Mouse (Mus musculus) lung, postnatal 0 days (tissue): ENCODE data around the gene Slc25a22. TPM values are rescaled to one million over a fixed set of nuclear protein-coding genes. Genes with fewer than 3 reads are reported as not detected.
A peak's percentile ranks its signal among the peaks of the same experiment; 100 is the strongest.

ENCODE experiments used
- ATAC-seq: fragments of 200-750 bp; cut with Nextera tagmentation; 2 replicates; pipeline ENCODE4 v1.8.0; 2017; ENCODE audit warnings: moderate library complexity
- DNase-seq: peaks from one replicate; pipeline ENCODE4 v3.0.0-alpha.2; 2016; ENCODE audit warnings: low spot score
- H3K27ac ChIP-seq: fragments of 300-500 bp; sonication (generic); 2 replicates; pipeline ENCODE4 v1.5.1; 2014; ENCODE audit warnings: antibody characterized with exemption, mild to moderate bottlenecking, low read length, mixed read lengths
- H3K27me3 ChIP-seq: fragments of 300-500 bp; sonication (generic); replicated peaks from 2 replicates; pipeline ENCODE4 v1.6.1; 2014; ENCODE audit warnings: low read length, mixed read lengths; ENCODE audit not compliant: insufficient read depth
- H3K36me3 ChIP-seq: fragments of 300-500 bp; sonication (generic); 2 replicates; pipeline ENCODE4 v1.6.1; 2014; ENCODE audit warnings: low read length, mixed read lengths; ENCODE audit not compliant: insufficient read depth
- H3K4me1 ChIP-seq: fragments of 300-500 bp; sonication (generic); 2 replicates; pipeline ENCODE4 v1.6.1; 2014; ENCODE audit warnings: antibody characterized with exemption, low read depth, low read length, mixed read lengths; ENCODE audit not compliant: insufficient read depth
- H3K4me2 ChIP-seq: fragments of 300-500 bp; sonication (generic); replicated peaks from 2 replicates; pipeline ENCODE4 v1.6.1; 2014; ENCODE audit warnings: low read depth, mild to moderate bottlenecking, low read length, moderate library complexity, mixed read lengths
- H3K4me3 ChIP-seq: fragments of 300-500 bp; sonication (generic); 2 replicates; pipeline ENCODE4 v1.5.1; 2014; ENCODE audit warnings: low read depth, low read length
- H3K9ac ChIP-seq: fragments of 300-500 bp; sonication (generic); replicated peaks from 2 replicates; pipeline ENCODE4 v1.6.1; 2014; ENCODE audit warnings: low read depth, mild to moderate bottlenecking
- H3K9me3 ChIP-seq: fragments of 300-500 bp; sonication (generic); 2 replicates; pipeline ENCODE4 v1.6.1; 2016; ENCODE audit warnings: low read length, mixed read lengths
- CTCF ChIP-seq: IDR thresholded peaks from 2 replicates; pipeline ENCODE4 v1.5.1; 2016; ENCODE audit warnings: antibody characterized with exemption, mild to moderate bottlenecking
- EP300 ChIP-seq: IDR thresholded peaks from 2 replicates; pipeline ENCODE4 v1.6.1; 2016; ENCODE audit warnings: antibody characterized with exemption, mild to moderate bottlenecking, control low read depth
- WGBS: fragments of 180-500 bp; shearing (Covaris S2); extraction: QIAGEN DNeasy Blood & Tissue Kit; methylation state at CpG from one replicate; pipeline ENCODE4 v1.1.7; 2014; 5-methylcytosine and 5-hydroxymethylcytosine counted together
- polyA plus RNA-seq: library from polyadenylated mRNA; unstranded; fragments of >200 nt; fragmentation: Nextera tagmentation; extraction: Ambion mirVana; gene quantifications from 2 replicates; pipeline ENCODE4 v1.2.1, GENCODE M21; 2015

The Slc25a22 gene
- polyA plus RNA-seq, 1 experiment from 2014 or later: 12.3 TPM

DNA sequence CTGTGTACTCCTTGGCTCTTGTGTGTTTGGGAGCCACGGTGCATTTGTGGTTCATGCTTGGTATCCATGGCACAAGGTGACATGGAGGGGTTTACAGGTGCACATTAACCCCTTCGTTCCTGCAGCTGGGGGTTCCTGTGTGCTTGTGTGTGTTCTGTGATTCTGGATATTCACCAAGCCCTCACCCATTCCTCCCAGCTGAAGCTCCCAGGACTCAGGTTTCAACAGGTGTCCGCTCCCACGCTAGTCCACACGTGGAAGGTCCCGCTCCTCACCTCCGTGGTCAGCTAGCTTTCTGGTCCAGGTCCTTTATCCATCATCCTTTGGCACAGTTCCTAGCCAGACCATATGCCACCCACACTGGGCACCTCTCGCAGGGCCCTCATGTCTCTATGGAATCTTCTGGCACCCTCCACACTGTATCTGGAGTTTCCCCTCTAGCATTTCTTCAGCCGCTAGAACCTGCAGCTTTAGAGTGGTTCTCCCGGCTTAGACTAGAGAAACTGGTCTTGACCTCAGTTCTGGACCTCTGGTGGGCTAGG, 29.0 kb upstream of the Slc25a22 start:
- peak overlapping the region; percentile 95 for H3K27ac ChIP-seq
- ATAC-seq: no peak
- no peak for TF ChIP-seq EP300
- 55% methylated on average over 10 of the region's 10 CpGs for WGBS
- H3K4me3 ChIP-seq: peak overlapping the region; percentile 74
- peak overlapping the region; percentile 65 for H3K4me2 ChIP-seq
- H3K9me3 ChIP-seq: no peaks in the 10 kb centered on the region
- H3K9ac ChIP-seq: peak overlapping the region; percentile 83
- peak; percentile 14 for DNase-seq
- H3K27me3 ChIP-seq: no peaks in the 10 kb centered on the region; the same call in 1 of the 2 replicates
- H3K4me1 ChIP-seq: peaks cover 45% of the 10 kb centered on the region; the same call in 1 of the 2 replicates
- peaks cover 11% of the 10 kb centered on the region for H3K36me3 ChIP-seq

DNA sequence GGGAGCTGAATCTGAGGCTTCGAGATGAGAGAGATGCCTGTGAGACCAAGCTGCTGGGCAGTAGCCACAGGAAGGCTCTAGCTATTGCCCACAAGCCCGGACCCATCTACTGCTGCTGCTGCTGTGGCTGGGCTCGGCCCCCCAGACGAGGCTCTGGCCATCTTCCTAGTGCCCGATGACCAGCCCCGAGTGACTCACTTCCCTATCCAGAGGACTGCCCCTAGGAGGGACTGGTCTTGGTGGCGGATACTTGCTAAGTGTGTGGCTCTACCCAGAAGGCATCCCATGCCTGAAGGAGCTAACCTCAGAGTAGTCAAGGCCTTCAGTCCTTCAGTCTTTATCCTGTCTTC, 28.3 kb upstream of the Slc25a22 start:
- peaks cover 47% of the 10 kb centered on the region for H3K4me1 ChIP-seq
- WGBS: 73% methylated on average over 7 of the region's 7 CpGs
- ATAC-seq: no peak
- H3K36me3 ChIP-seq: peaks cover 6% of the 10 kb centered on the region
- no peak overlapping the region for H3K27ac ChIP-seq
- no peaks in the 10 kb centered on the region; the same call in 1 of the 2 replicates for H3K27me3 ChIP-seq
- DNase-seq: peak; percentile 51
- TF ChIP-seq CTCF (no peak), EP300 (no peak)
- no peaks in the 10 kb centered on the region for H3K9me3 ChIP-seq
- no peak overlapping the region for H3K9ac ChIP-seq
- no peak overlapping the region for H3K4me3 ChIP-seq
- H3K4me2 ChIP-seq: no peak overlapping the region

DNA sequence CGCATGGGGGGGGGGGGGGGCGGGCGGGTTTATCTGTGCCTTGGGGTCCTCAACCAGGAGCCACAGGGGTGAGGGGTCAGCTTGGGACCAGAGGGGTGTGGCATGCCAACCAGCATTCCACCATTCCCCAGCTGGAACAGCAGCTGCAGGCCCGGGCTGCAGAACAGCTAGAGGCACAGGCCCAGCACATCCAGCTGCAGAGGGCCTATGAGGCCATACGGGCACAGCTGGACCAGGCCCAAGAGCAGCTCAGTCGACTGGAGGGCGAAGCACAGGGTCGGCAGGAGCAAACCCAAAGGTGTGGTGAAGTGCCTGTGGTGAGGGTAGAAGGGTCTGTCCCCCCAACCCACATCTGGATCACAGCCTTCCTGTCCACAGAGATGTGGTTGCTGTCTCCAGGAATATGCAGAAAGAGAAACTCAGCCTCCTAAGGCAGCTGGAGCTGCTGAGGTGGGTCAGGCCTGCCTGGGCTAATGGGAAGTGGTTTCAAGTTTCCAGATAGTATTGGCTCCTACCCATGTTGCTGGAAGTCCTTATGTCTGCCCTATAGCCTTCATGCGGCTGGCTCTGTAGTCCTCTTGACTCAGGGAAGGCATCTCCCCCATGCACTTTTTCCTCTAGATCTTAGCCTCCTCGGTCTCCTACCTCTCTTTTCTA, 27.8 kb upstream of the Slc25a22 start:
- no peak overlapping the region for H3K4me3 ChIP-seq
- no peak overlapping the region for H3K9ac ChIP-seq
- no peak overlapping the region for H3K27ac ChIP-seq
- 0 out of 2 replicates have a peak, but pooled peaks cover 1% of the 10 kb centered on the region for H3K36me3 ChIP-seq
- no peak for TF ChIP-seq CTCF
- TF ChIP-seq EP300: no peak
- ATAC-seq (no peak), DNase-seq (peak; percentile 11)
- H3K27me3 ChIP-seq: no peaks in the 10 kb centered on the region; the same call in 1 of the 2 replicates
- 38% methylated on average over 10 of the region's 10 CpGs for WGBS
- H3K4me2 ChIP-seq: 0 out of 2 replicates have a peak overlapping the region, but pooled peaks have one; percentile 54
- no peaks in the 10 kb centered on the region for H3K9me3 ChIP-seq
- peaks cover 52% of the 10 kb centered on the region for H3K4me1 ChIP-seq

DNA sequence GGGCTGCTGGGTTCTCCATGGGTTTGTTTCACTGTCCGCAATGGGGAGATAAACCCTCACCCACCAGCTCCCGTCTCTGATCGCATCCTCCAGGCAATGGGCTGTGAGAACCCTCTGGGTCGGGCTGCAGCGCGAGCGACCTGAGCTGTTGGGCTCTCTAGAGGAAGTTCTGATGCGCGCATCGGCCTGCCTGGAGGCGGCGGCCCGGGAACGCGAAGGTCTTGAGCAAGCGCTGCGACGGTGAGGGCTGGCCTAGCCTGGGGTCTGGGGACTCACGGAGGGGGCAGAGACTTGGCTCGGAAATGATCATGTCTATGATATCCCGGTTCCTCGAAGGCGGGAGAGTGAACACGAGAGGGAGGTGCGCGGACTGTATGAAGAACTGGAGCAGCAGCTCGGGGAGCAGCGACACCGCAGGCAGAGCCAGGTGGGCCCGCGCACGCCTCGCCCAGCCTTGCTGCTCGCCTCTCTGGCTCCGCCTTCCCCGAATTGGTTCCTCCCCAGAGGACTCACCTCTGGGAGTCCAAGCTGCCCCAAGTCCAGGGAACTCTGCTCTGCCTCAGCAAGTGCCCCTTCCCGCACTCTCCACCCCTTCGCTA, 27.0 kb upstream of the Slc25a22 start:
- TF ChIP-seq EP300 (no peak), CTCF (no peak)
- Histone ChIP-seq H3K4me1 (peaks cover 53% of the 10 kb centered on the region), H3K4me3 (peak overlapping the region; percentile 28), H3K9me3 (no peaks in the 10 kb centered on the region), H3K4me2 (peak overlapping the region; percentile 54), H3K9ac (peak overlapping the region; percentile 46), H3K36me3 (peaks cover under 1% of the 10 kb centered on the region; the same call in 1 of the 2 replicates), H3K27ac (peak overlapping the region; percentile 86), H3K27me3 (no peaks in the 10 kb centered on the region; the same call in 1 of the 2 replicates)
- ATAC-seq (no peak), DNase-seq (peak; percentile 44)
- WGBS: 12% methylated on average over 38 of the region's 38 CpGs

DNA sequence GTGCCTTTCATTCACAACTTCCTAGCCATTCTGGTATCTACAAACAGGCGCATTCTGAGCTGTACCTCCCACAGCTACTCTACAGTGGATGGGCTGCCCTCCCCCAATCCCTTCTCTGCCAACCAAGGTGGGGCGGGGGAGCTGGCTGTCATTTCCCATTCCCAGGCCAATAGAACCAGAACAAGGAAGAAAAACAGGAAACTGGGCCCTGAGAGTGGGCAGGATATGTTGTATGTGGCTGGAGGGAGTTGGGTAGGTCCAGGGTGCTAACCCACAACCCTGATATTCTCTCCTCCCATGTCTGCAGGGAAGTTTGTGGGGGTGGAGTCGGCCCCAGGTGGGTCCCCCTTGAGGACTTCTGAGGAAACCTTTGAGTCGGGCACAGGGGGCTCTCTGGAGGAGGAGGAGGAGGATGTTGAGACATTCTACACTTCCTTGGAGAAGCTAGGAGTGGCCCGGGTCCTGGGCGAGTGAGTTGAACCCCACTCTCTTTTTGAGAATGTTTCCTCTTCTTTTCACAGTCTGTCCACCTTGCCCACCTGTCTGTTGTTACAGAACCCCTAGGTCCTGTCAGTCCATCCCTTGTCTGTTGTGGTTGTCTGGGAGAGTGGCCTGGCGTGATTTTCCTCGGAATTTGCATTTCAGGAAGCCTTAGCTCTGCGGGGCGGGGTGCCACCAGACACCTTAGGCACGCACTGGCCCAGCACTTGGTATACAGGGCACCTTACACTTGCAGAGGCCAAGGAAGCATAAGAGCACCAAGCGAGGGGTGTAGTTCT, 26.3 kb upstream of the Slc25a22 start:
- no peak for TF ChIP-seq CTCF
- peak; percentile 85 for TF ChIP-seq EP300
- 23% methylated on average over 12 of the region's 12 CpGs for WGBS
- Histone ChIP-seq H3K27me3 (no peaks in the 10 kb centered on the region; the same call in 1 of the 2 replicates), H3K4me2 (peak overlapping the region; percentile 54), H3K27ac (peak overlapping the region; percentile 89), H3K9me3 (no peaks in the 10 kb centered on the region), H3K4me1 (peaks cover 49% of the 10 kb centered on the region), H3K9ac (peak overlapping the region; percentile 46), H3K4me3 (peak overlapping the region; percentile 28), H3K36me3 (peaks cover 7% of the 10 kb centered on the region; the same call in 1 of the 2 replicates)
- DNase-seq: peak; percentile 83
- peak; percentile 5 for ATAC-seq
